Mouse (Mus musculus): ENCODE data around the gene Olfr152.

Olfr152 gene

DNA sequence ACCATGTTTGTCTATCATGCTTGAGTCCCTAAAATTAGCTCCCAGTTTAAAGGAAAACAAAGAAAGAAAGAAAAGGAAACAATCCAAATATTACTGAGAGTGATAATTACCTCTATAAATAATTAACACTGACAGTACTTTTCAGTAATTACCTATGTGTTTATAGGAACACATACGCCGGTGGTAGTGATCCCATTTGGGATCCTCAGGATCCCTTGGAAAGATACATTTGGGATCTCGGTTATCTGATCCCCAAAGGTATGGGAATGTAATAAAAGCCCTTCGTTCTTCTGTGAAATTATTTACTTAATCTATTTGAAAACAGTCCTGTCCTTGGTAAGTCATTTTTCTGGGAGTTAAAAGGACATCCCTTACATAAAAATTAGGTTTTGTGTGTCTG lies at the start of gene Olfr152:
TSS of gene Olfr152 (plus strand) at position 301 of the 400 bp plus-strand sequence.
- DNase-seq (ENCODE audit: low spot score): no peak

DNA sequence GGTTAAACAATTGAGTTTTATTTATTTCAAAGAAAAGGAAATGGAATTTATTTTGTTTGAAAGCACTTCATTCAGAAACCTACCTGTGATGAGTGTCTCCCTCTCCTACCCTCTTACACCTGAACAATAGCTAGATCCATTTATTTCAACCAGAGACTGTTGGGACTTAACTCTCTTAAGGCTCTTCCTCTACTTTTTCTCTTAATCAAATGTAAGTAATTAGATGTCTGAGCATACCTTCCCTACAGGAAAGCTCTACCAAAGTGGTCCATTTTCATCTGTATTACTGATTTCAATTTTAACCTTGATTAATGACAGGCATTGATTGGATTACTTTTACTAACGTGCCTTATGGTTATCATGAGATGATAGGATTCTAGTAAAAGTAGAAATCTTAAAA lies 39.4 kb upstream of the Olfr152 start, which contains the start of gene Olfr1138:
TSS of gene Olfr1138 (minus strand) at position 101 of the 400 bp plus-strand sequence.
- no peak for DNase-seq (ENCODE audit: low spot score)

DNA sequence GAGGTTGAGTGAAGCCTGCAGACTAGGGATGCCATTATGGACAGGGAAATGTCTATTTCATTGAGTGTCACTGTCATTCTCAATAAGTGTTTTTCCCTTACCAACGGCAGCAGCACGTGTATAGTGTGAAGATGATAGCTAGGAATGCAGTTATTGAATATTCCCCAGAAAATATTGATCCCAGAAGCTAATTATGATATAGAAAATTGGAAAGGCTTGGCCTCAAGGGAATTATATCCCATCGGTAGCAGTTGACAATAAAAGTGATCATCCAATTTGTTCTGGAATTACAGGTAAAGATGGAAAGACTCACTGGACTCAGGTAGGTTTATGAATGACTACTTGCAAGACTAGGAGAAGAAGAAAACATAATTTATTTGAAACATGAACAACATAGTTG lies 35.8 kb upstream of the Olfr152 start, which contains the start of gene Olfr1140:
TSS of gene Olfr1140 (plus strand) at position 301 of the 400 bp plus-strand sequence.
- no peak for DNase-seq (ENCODE audit: low spot score)

DNA sequence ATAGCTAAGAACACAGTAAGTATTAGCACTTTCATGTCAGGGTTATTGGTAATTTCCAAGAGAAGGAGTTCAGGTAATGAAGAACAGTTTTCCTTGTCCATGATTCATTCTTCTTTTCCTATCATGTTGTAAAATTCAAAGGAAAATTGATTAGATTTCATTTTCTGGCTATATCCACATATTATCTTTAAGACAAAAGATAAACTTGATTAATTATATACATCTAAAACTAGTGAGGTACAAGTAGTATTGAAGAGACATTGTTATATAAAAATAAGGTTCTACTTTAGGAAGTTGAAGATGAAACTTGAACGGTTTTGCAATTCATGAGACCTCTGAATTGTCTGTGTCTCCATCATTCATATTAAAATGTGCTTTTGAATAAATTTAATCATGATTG lies 25.4 kb upstream of the Olfr152 start, which contains the start of gene Olfr1141:
TSS of gene Olfr1141 (minus strand) at position 101 of the 400 bp plus-strand sequence.
- no peak for DNase-seq (ENCODE audit: low spot score)

DNA sequence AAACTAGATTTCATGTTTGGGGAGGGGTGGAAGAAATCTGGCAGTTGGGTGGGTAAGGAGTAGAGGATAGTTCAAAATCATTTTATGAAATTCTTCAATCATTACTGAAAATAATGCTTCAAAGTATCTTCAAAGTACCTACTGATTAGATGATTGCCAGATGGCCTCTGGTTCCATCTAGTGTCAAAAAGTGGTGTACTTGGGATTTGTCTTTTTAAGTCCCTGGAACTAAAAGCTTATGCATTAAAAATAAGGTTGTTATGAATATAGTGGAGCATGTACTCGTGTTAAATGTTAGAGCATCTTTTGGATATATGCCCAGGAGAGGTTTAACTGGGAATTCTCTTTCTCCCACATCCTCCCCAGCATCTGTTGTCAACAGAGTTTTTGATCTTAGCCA lies 3.1 kb upstream of the Olfr152 start:
- no peak for DNase-seq (ENCODE audit: low spot score)

DNA sequence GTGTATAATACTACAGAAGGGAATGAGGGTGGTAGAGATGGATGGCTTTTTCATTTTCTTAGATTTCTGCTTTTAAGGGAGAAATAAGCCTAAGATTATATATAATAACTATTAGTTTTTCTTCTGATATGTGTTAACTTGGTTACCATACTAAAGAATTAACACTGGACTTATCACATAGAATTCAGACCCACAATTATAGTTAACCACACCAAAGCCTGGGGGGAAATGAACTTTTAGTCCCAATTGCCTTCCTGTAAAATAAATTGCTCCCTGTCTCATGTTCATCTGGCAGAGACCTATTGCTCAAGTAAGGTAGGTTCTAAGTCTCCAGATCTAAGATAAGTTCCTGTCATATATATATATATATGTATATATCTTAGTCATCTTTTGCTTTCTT lies 21.0 kb downstream of the Olfr152 start, which contains the start of gene Olfr1143:
TSS of gene Olfr1143 (plus strand) at position 301 of the 400 bp plus-strand sequence.
- DNase-seq (ENCODE audit: low spot score): no peak

DNA sequence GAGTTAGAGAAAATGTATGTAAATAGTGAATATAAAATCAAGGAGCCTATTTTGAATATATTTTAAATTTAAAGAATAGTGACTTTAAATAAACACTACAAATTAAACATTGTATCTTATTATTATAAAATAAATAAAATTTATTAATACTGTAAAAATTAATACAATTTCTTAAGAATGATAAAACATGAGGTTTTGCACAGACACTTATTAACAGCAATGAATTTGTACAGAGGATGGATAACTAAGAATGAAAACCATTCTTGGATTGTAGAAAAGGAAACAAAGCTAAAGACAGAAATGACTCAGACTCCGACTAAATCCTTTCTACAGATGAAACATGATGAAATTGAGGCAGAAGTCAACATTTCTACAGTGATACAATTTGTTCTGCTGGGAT lies 30.2 kb downstream of the Olfr152 start, which contains the start of gene Olfr1145:
TSS of gene Olfr1145 (plus strand) at position 301 of the 400 bp plus-strand sequence.
- DNase-seq (ENCODE audit: low spot score): no peak

DNA sequence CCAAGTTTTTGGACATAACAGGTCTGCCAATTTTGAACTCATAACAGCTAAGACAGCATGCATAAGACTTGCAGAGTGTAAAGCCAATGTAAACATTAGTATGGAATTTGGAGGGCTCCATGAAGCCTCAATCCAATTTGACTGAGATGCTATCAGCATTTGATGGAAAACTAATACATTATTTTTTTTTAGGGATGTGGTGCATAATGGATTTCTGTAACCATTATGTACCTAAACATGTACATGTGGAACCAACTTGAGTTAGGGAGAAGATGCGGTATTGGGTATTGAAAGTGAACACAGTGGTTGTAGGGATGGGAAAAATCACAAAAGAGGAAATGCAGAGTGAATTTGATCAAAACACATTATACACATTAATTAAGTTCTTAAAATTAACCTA lies 51.0 kb downstream of the Olfr152 start, which contains the start of gene Olfr1148:
TSS of gene Olfr1148 (plus strand) at position 301 of the 400 bp plus-strand sequence.
- DNase-seq (ENCODE audit: low spot score): no peak

Data from testis, postnatal 10 days (tissue).